Mouse (Mus musculus) 3134 (cell line): Measurements from ENCODE around the gene Timm44.

Experiments used
- DNase-seq: peaks from one replicate; pipeline ENCODE4 v3.0.0-alpha.2; 2011; ENCODE audit warnings: low spot score; ENCODE audit not compliant: insufficient read length; ENCODE audit errors: extremely low read depth

Timm44 gene

DNA sequence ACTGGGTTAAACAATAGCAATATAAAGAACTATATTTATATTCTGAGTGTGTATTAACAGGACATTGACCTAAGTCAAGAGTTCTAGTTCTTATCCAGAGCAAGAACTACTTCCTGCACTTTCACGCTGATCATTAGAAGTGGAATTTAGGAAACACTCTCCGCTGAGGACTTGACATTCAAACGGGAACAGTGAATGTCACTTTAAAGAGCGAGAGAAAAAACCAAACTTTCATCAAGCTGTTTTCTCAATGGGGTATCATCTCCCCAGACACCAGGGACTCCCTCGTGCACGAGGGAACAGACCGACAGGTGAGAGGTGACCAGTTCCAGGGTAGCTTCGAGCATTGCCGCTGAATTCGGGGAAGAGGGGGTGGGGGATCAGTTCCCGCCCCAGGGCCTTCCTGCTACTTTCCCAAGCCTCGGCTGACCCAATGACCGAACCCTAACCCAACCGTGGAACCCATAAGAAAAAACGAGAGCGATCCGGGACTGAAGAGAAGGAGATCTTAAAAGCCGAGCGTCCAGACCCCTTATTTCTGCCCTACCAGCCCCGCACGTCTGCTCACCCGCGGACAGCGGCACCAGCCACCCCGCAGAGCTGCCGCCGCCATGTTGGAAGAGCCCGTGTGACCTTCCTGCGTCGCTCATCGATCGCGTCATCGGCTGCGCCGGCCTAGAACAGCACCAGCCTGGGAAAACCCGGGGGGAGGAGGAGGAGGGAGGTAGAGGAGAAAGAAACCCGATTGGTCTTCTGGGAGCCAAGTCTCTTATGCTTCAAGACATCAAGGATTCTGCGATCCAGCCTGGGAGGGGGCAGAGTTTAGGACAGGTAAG is at the start of gene Timm44:
Gene Timm44 (minus strand): TSS at position 639 of the 836 bp plus-strand sequence.
- DNase-seq, result peak; percentile 96

DNA sequence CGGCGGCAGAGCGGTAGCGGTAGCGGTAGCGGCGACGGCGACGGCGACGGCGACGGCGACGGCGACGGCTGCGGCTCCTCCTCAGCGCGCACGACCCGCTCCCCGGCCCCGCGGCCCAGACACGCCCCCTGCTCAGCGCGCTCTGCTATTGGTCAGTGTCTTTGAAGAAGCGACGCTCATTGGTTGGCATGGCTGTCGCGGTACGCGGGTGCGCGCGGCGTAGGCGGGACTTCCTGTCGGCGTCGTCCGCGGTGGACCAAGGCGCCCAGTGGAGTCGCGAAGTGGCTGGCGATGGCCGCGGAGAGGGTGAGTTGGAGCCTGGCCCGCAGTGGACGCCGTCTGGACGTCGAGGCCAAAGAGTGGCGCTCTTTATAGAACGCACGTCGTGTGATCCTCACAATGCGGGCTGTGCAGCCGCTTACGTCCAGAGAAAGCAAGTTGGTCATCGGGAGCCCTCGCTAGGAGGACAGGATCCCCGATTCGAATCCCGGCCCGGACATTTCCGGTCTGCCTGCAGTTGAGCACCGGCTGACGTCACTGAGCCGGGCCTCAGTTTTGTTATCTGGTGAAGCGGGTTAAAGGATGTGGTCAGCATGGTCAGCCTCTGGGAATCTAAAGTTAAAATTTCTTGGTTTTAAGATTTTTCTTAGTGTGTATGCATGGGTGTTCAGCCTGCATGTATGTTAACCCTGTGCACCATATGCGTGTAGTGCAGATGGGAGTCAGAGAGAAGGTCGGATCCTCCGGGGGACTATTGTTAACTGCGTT is 49.5 kb upstream of the Timm44 start, which contains the start of the genes Ccl25 and Elavl1:
Gene Ccl25 (plus strand): TSS at position 228 of the 768 bp plus-strand sequence.
Gene Elavl1 (minus strand): TSS at position 431 of the 768 bp plus-strand sequence.
- DNase-seq, result peak; percentile 98

DNA sequence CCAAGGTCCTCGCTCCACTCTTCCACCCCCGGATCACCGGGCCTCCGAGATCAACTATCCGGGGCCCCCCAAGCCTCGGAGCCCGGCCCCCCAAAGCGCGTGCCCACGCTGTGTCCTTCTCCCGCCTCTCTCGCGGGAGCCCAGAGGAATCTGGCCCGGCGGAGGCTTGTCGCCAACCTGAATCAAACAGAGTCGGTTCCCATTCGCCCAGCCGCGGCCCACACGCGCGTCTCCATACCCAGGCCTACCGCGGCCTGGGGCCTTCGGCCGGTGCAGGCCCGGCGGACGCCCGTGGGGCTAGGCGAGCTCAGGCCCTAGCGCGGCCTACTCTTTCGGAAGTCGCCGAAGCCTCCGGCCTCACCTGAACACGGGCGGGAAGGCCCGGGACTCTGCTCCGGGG is 48.8 kb upstream of the Timm44 start:
- DNase-seq, result peak; percentile 68

DNA sequence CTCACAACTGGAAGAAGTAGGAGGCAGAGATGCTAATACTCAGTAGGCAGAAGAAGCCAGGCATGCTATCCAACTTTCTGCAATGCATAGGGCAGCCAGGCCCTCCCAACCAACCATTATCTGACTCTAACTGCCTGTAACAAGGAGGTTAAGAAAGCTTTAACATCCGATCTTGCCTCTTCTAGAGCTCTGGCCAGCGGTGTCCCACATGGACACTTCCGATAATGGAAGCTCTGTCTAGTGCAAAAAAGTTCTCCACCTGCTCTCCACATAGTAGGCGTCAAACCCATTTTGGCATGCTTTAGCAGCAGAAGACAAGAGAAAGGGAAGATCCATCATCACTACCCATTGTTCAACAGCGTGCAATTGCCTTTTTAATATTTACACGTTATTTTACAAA is 48.2 kb upstream of the Timm44 start:
- no peak for DNase-seq

DNA sequence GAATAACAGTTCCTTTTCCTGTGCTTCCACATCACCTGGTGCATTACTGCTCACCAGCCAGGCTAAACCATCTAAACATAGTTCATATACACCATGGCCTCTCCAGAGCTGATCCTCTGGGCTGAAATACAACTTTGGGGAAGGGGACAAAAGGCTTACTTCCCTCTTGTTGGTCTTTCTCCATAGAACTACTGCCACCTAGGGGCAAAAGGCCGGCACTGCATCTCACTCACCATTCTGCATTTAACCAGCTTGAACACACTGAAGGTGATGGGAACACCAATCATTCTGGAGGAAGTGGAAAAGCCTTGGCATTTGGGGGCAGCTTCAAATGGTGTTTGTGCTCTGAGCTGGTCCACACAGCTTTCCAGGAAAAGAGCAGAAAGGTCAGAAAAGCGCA is 46.8 kb upstream of the Timm44 start:
- peak; percentile 29 for DNase-seq

DNA sequence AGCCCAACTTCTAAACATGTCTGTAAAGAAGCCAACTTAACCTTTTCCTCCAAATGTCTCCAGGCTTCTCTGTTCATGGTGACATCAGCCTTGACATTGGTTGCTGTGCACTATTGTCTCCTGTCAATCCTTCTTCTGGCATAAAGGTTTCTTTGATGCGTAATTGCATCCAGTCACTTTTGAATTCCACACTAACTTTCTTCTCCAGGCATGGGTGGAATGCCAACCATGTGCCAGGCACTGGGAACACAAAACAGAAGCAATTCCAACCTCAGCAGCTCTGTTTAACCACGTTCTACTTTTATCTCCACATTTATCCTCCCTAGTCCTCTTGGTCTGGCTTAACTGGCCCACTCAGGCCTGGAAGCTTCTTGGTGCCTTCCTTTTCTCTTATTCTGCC is 45.3 kb upstream of the Timm44 start:
- DNase-seq, result no peak

DNA sequence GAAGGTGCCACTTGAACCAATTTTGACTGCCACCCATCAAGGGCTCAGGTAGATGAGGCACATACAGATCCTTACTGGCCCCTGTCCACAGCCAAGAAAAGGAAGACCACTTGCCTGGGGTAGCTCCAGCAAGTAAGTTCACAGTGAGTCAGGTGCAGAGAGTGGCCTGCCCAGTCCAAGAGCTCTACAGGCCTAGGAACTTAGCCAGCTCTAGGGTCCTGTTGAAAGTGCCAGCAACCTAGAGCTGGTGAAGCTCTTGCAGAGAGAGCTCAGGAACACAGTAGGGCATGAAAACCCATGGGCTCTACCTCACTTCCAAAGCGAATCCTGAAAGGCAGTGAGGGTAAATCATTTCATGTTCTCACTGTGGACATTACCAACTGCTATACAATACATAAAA is 44.7 kb upstream of the Timm44 start:
- DNase-seq, result no peak

DNA sequence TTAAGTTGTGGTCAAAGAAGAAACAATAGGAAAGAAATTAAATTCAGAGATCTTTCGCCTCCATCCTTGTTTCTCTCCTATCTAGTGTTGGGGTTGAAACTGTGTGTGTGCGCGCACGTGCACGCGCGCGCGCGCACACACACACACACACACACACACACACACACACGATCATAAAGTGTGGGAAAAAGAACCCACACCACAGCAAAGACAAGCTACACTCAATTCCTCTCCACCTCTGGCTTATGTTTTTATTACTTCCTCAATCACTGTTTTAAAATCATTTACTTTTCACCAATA is 43.8 kb upstream of the Timm44 start:
- no peak for DNase-seq

DNA sequence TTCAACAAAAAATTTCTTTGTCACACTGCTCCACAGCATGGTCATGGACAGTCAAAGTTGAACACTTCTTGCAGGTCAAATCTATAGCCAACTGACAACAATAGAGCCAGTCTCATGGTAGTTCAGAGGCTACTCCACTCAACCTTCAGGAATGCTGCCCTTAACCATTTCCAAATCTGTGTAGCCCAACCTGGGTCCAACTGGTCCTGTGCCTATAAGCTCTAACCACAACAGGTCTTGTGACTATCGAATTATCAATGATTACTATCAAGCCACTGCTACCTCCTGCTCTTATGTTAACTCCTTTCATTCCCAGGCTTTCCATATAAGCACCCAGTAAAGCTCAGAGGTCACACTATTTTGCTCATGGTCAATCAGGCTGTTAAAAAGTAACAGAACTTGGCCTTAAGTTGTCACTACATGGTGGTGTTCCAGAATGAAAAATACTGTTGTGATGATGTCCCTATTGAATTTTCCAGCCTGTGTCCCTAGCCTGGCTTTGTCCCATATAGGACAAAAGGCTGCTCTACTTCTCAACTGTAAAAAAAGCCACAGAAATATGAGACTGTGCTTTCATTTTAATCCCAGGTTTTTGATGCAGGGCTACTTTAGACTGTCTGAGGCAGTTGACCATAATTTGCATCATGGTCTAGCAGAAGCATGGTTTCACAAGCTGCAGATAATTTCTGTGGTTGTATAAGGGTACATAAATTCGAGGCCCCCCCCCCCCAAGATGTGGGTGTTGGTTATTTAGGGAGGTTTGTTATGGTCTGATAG is 43.3 kb upstream of the Timm44 start:
- no peak for DNase-seq

DNA sequence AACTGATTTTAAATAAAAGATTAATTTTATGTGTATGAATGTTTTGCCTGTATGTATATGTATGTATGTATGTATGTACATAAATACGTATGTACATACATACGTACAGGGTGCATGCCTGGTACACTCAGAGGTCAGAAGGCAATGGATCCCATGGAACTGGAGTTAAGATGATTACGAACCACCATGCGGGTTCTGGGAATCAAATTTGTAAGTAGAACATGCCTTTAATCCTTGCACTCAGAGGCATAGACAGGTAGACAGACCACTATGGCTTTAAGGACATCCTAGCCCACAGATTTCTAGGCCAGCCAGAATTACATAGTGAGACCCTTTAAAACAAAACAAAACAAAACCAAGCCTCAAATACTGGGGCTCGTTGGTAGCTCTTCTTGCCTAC is 42.4 kb upstream of the Timm44 start:
- no peak for DNase-seq

DNA sequence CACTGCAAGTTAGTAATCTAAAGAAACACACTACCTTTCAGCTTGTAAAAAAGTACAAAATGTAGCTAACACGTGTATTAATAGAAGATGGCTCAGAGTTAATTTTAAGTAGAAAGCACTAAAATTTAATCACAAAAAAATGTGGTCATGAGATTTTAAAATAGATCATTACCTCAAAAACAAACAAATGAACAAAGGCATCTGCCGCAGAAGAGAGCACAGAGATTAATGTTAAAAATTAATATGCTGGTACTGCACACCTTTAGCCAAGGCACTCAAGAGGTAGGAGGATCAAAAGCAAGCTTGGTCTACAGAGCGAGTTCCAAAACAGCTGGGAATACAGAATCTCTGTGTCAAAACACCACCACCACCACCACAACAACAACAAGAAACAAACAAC is 39.1 kb upstream of the Timm44 start:
- DNase-seq, result no peak

DNA sequence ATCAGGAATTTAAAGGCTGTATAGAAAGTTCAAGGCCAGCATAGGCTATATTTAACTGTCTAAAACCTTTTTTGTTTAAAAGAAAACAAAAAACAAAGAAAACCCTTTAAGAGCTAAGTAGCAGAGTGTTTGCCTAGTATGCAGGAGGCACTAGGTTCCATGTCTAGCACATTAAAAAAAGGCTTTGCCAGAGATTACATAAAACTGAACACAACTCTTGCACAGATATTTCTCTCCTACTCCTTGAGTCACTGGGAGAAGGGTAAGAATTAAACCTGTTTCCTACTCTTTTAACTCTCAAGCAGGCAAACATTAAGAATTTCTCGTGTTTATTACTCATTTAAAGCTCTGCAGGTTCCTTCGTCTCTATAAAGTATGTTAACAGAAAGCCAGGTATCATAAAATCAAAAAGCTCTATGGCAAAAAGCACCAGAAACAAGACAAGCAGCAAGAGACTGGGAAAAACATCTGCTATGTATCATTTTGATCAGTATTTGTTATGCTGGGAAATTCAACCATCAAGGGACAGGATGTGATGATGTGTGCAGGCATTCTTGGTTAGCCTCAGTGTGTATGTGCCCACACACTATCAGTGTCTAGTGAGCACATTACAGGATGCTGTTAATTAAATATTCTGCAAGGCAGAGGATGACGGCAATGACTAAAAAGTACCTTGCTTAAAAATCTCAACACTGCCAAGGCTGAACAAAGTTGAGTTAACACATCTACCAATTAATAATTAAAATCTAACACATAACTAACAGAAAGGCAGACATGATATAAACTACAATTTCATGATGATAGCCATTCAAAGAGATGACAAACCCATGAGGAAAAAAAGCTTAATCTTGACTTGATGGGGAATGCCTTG is 37.8 kb upstream of the Timm44 start:
- no peak for DNase-seq

DNA sequence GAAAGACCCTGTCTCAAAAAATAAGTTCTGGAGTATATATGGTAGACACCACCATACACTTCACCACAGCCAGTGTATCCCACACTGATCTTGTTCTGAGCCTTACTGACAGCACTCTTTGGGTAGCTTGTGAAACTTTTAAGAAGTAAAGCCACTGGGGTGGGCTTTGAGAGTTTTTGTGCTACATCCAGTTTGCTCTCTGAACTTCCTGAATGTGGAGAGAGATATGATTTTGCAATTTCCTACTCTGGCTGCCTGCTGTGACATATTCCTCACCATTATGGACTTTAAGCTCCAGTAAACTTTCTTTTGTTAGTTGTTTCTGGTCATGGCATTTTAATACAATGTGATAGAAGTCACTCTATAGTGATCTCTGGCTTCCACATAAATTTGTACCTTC is 36.4 kb upstream of the Timm44 start:
- DNase-seq, result no peak

DNA sequence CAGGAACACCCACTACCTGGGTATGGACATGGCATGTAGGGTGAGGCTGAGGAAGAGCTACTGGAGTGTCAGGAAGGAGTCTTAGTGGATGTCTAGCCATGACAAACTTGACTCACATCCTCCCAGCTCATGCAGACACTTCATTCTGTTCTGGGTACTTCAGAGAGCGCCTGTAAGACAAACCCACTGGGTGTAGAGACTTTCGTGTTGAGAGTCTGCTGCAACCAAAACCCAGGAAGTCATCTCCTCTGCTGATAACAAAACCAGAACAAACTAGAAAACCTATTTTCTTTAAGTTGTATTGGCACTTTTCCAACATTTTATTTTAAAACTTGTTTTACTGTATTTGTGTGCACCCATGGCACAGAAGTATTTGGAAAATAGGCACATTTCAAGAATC is 30.1 kb upstream of the Timm44 start:
- DNase-seq, result no peak

DNA sequence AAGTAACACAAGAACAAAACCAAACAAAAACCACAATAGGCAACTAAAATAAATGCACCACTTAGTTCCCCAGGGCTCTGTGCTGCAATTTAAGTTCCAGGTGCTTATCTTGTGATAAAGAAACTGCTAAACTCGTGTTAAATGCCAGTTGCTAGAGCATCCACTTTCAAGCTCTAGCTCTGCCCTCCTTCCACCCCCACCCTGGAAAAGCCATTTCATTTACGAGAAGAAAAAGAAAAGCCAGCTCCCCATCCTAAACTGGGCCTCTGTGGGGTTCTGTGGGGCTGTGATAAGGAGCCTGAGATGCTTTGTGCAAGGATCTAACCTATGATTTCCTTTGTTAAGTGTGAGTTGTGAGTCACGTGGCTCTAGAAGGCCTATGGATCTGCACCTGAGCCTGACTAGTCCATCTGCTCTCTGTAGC is 28.4 kb upstream of the Timm44 start:
- DNase-seq, result no peak

DNA sequence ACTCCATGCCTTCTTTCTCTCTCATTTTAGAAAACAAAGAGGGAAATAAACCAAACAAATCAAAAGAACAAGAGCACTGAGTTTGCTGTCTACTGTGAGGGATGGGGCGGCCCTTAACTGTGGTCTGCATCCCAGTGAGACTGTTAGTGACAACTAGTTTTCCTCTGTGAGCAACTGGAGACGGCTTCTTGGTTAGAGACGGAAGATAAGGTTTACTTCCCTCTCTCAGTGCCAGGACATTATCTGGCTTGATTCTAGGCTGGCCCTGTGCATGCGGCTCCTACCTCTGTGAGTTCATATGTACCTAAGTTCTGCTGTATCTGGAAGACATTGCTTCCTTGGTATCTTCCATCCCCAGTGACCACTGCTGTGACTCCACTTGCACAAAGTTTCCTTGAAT is 22.1 kb upstream of the Timm44 start:
- DNase-seq, result no peak

DNA sequence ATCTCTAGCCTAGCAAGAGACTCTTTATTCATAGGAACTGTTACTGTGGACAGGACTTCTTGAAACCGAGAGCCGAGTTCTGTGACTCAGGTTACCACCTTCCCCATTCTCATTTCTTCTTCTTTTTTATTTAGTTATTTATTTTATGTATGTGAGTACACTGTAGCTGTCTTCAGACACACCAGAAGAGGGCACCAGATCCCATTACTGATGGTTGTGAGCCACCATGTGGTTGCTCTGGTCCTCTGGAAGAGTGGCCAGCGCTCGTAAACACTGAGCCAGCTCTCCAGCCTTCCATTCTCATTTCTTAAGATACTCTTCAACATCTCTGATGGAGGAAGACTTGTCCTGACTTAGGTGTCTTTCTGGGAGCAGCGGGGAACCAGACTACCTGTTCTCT is 17.0 kb upstream of the Timm44 start:
- no peak for DNase-seq

DNA sequence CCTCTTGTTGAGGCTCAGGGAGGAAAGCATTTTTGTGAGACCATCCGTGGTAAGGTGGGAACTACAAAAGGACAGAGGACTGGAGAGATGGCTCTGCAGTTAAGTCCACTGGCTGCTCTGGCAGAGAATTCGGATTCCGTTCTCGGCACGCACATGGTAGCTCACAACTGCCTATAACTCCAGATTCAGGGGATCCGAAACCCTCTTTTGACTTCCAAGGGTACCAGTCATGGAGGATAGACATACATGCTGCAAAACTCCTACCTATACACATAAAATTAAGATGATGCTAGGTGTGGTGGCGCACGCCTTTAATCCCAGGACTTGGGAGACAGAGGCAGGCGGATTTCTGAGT is 375 bp upstream of the Timm44 start:
- DNase-seq, result no peak

DNA sequence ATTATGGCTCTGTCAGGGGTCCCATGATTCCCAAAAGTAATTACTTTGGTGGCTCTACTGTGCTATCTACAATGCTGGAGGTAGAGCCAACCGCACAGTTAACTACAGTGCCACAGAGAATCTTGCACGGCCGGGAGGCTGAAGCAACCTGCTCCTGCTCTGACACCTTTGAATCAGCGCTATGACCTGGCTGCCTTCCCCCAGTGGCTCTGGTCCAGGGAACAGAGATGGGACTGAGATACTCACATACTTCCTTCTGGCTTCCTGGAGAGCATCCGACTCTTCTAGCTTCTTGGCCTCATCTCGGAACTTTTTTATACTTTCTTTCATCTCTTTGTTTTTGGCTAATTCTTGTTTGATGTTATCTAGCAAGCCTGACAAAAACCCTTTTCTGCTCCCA is 6.1 kb downstream of the Timm44 start:
- DNase-seq, result no peak

DNA sequence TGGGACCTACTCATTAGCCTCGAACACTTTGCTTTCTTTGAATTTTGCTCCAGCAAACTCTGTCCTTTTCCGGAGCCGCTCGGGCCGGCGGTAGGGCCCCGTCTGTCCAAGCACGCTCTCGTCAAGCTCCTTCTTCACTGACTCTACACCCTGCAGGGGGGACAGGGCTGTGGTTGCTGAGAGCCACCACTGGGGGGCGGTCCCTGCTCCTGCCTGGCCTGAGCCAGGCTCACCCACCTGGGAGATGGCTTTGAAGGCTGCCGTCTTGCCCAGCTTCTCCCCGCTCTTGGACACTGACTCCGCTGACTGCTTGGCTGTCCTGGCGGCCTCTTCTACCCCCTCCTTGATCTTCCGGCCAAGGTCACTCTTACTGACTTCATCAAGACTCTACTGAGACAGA is 8.1 kb downstream of the Timm44 start:
- DNase-seq, result no peak
